Mouse (Mus musculus) cerebellum, adult 8-10 months (tissue): ENCODE measurements around the gene Kif6.

Experiments used
- DNase-seq: peaks from one replicate; pipeline ENCODE4 v3.0.0; 2022

Kif6 gene

DNA sequence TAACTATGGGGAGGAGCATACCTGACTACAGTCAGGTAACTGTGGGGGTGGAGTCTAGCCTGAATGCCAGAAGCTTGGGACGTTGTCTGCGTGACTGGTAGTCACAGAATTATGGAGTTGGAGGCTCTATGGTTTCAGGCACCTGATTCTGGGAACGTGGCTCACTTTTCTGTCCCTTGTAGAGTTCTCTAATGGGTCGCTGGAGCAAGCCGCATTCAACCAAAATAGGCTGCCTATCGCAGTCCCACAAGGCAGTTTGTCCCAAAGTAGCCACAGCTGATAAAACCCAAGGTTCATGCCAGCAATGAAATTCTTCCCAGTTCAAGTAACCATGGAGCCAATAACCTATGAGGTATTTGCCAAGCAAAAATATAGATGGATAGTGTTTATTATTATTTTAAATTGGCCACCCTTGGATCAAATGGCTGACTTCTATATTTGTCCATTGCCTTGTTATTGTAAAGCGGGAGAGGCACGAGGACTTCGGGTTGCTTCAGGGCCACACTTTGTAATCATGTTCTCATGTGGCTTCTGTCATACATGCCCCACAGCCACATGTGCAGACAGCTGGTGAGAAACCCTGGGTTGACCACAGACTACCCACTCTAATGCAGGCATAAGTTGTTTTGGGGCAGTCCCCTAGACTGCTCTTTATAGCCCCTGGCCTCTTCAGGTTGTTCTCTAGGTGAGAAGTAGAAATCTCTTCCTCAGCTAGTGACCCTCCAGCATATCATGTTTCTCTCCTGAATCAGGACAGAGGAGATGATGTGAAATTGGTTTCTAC is 125.2 kb downstream of the Kif6 start:
- no peak for DNase-seq

DNA sequence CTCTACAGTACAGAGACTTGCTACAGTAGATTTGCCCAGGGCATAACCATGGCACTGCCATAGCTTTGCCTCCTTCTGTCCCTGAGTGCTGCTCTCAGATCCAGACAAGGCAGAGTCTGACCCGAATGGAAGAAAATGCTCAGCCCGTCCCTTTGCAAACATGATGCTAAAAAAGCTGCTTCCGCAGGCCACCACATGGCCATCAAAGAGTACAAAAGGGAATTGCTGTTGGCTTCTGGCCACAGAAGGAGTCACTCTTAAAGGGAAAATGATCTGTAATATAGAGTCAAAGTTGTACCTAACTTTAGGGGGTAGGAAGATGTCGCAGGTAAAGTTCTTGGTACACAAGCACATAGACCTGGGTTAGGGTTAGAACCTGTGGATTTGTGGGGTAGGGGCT is 126.2 kb downstream of the Kif6 start:
- no peak for DNase-seq

- no peak for DNase-seq
Measured at GRCm38 (mm10) chr17:49741927-49742326, 127.0 kb downstream of the Kif6 start.

DNA sequence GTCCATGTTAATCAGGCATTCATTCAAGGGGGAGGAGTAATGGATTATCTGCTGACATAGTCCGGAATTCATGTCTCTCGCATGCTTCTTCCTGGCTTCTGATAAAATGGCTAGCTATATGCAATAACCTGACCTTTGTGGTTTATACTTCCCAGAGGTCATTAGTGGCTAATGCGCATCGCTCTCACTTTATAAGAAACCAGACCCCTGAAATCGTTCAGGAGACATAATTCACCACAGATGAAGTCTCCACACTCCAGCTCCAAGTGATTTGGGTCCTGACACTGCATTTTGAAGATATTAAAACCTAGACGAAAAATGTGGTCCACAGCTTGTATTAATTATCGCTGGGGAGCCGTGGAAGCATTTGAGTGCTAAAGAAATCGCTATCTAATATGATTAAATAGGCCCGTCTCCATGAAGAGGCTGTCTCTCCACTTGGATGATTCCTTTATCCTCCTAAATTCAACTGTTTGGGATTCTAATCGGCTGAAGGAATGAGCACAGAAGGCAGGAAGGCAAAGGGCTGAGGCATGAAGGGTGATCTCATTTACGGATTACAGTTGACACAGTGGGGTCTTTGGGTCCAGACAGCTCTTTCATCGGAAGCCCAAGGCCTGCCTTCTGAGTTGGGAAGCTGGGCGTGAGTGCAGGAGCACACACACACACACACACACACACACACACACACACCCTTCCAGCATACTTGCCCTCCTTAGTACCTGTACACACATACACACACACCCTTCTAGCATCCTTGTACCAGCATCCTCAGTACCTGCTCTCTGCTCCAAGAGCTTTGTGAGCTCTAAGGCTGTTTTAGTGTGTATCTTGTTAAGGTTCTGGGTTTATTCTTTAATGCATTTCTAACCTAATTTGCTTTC is 128.9 kb downstream of the Kif6 start:
- DNase-seq: no peak

- no peak for DNase-seq
Measured at GRCm38 (mm10) chr17:49750889-49751324, 136.0 kb downstream of the Kif6 start.

- DNase-seq: no peak
Measured at GRCm38 (mm10) chr17:49753874-49754273, 138.9 kb downstream of the Kif6 start.

DNA sequence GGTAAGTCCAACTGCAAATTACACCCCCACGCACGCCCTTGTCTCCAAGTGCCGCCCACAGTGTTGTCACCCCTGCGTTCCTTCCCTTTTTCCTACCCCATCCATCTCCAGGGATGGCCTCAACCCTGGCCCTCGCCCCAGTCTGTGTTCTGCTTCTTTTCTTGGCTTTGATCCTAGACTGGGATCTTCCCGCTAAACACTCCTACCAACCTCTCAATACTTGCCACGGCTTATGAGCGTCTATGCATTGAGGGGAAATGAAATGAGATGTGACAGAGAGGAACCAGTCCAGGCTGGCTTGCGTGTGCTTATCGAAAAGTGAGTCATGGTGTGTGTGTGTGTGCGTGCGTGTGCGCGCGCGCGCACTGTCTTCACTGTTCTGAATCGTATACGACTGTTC is 141.9 kb downstream of the Kif6 start:
- DNase-seq: no peak

GRCm38 (mm10) chr17:49759047-49759446 is 144.1 kb downstream of the Kif6 start:
- DNase-seq: no peak

- no peak for DNase-seq
Measured at GRCm38 (mm10) chr17:49761260-49761659, 146.3 kb downstream of the Kif6 start.

DNA sequence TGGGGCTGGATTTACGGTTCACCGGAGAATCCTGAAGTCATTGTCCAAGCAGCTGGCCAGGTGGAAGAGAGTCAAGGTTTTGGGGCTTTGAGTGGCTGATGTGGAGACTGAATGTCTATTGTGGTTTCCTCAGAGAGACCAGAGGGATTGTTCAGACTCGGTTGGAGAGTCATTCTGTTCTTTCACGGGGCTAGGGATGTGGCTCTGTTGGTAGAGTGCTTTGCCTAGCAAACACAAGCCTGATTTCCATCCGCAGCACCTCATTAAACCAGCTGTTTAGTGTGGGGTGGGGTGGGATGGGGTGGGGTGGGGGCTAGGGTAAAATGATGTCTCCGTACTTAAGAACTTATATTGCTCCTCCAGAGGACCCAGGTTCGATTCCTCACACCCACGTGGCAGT is 146.9 kb downstream of the Kif6 start:
- DNase-seq: no peak

GRCm38 (mm10) chr17:49764963-49765362 is 150.0 kb downstream of the Kif6 start:
- no peak for DNase-seq

DNA sequence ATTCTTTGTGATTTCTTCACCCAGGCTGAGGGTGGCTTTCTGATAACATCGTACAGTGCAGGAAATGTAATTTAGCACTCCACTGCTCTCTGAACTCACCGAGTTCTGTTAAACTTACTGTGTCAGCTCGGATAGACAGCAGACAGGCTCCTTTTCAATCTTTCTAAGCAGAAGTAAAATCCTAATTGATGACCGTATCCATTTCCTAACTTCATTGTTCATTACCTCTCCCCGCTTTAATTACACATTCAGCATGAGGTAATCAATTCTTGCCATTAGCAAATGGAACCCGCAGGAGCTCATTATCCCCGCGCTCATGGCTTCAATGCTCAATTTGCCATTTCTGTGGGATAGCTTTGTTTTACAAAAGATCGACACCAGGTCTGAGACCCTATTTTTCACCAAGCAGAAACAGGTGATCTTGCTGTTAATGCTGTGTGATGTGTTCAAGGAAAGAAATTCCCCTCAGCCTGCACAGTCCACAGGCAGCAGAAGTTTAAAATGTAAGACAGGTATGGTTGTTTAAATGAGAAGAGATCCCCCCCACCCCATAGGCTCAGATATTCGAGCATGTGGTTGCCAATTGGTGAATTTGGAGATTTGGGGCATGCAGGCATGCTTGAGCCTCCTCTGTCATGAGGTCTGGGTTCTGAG is 152.9 kb downstream of the Kif6 start:
- DNase-seq: no peak

DNA sequence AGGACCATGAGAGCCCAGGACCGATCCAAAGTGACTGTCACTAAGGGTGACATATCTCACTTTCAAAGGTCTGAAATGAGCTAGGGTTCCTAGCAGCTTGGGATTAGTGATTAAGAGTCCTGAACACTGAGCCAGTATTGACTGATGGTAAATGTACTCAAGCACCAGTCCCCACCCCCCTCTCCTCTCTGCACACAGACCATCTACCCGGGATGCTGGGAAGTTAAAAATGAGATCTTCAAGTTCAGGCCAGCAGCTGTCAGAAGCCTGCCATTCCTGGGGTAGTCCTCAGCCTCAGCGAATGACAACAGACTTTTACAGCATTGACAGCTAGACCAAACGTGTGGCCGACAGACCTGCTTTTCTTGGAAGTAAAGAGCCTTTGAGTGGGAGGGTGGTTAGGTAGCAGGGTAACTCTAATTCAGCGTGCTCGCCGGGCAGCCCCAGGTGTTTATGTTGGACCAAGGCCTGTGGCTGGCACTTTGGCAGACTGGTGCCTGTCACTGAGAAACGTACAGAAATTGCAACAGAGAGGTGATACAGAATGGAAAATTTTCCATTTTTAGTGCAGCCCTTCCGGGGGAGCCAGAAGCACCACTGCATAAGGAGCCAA is 156.9 kb downstream of the Kif6 start:
- DNase-seq: no peak

GRCm38 (mm10) chr17:49777115-49777839 is 162.3 kb downstream of the Kif6 start:
- no peak for DNase-seq

- no peak for DNase-seq
Measured at GRCm38 (mm10) chr17:49779066-49779465, 164.1 kb downstream of the Kif6 start.

DNA sequence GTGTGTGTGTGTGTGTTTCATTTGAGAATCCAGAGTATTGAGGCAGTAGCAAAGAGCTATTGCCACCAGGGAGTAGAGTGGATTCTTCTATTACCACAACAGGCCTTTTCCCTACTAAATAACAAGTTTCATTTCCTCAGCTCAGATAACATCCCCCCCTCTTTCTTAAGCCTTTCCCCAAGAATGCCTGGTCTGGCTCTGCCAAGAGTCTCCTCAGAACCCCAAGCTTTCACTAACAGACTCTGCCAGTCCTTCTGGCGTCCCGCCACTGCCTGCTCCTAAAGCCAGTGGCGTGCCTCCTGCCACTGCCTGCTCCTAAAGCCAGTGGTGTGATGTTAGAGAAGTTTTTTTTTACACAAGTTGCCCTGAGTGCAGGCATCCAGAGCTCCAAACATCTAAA is 164.6 kb downstream of the Kif6 start:
- DNase-seq: no peak

DNA sequence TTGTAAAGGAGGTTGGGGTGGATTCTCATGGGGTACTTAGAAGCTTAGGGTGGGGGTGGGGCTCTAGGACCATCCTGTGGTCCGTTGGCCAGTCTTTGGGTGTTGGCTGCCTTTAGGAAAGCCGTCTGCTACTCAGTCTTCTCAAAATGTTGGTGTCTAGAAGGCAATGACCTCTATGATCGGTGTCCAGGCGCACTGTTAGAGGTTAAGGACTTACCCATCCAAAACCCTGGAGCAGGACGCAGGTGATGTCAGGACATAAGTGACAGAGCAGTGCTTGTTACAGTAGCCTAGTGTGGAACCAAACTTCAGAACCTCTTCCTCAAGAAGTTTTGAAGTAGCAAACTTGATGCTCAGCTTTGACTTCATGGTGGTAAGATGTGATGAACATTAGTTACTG is 170.9 kb downstream of the Kif6 start:
- no peak for DNase-seq

- DNase-seq: no peak
Measured at GRCm38 (mm10) chr17:49787351-49787750, 172.4 kb downstream of the Kif6 start.

DNA sequence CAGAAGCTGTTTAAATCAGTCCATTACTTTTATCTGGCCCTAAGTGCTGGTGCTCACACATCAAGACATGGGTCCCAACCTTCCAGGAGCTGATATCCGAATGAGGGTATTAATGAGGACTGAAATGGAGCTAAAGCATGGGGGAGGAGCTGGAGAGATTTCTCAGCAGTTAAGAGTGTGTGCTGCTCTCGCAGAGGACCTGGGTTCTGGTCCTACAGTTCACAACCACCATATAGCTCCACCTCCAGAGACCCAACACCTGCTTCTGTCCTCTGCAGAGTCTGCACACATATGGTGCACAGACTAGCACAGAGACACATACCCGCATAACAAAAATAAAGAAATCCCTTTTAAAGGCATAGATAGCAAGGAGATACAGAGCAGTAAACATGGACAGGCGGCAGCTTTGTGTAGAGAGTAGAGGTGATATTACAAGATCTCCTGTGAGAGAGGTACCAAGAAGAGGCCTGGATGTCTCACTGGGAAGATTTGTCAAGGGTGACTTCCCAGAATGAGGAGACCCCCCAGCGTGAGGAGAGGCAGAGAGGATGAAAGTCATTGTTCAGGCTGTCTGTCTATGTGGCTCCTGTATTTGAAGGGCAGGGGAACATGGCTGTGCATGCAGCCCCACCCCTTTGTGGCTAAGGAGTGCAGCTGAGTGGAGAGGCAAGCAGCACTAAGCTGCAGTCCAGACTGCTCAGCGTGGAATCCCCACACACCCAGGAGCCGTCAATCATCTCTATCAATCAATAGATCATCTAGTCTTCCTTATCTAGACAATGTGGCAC is 173.4 kb downstream of the Kif6 start:
- DNase-seq: no peak

- DNase-seq: no peak
Measured at GRCm38 (mm10) chr17:49791546-49791945, 176.6 kb downstream of the Kif6 start.

GRCm38 (mm10) chr17:49792217-49792743 is 177.3 kb downstream of the Kif6 start:
- DNase-seq: no peak
